Mouse (Mus musculus): ENCODE measurements at regions not wholly inside any gene's neighbourhood (a gene's known extent, or its start where the extent isn't known, plus 50 kb on each side); places are given as distances from the start of the nearest gene placed in this dataset.

GRCm38 (mm10) chr17:45822427-45822826 is 88.8 kb upstream of the 1600014C23Rik start:
- DNase-seq (ENCODE audit: low read depth) = no peak

GRCm38 (mm10) chr17:45821356-45821755 is 87.7 kb upstream of the 1600014C23Rik start:
- no peak for DNase-seq (ENCODE audit: low read depth)

GRCm38 (mm10) chr17:45819143-45819542 is 85.5 kb upstream of the 1600014C23Rik start:
- no peak for DNase-seq (ENCODE audit: low read depth)

GRCm38 (mm10) chr17:45816566-45816965 is 82.9 kb upstream of the 1600014C23Rik start:
- DNase-seq (ENCODE audit: low read depth) = no peak

- DNase-seq (ENCODE audit: low read depth) = peak; percentile 78
Measured at GRCm38 (mm10) chr17:45815833-45816232, 82.2 kb upstream of the 1600014C23Rik start.

GRCm38 (mm10) chr17:45815341-45815740 is 81.7 kb upstream of the 1600014C23Rik start:
- DNase-seq (ENCODE audit: low read depth) = peak; percentile 83

- no peak for DNase-seq (ENCODE audit: low read depth)
Measured at GRCm38 (mm10) chr17:45814586-45814985, 80.9 kb upstream of the 1600014C23Rik start.

GRCm38 (mm10) chr17:45813956-45814355 is 80.3 kb upstream of the 1600014C23Rik start:
- no peak for DNase-seq (ENCODE audit: low read depth)

GRCm38 (mm10) chr17:45812289-45812955 is 78.8 kb upstream of the 1600014C23Rik start:
- DNase-seq (ENCODE audit: low read depth) = no peak

GRCm38 (mm10) chr17:45811632-45812221 is 78.1 kb upstream of the 1600014C23Rik start:
- no peak for DNase-seq (ENCODE audit: low read depth)

- no peak for DNase-seq (ENCODE audit: low read depth)
Measured at GRCm38 (mm10) chr17:45809728-45810127, 76.1 kb upstream of the 1600014C23Rik start.

- no peak for DNase-seq (ENCODE audit: low read depth)
Measured at GRCm38 (mm10) chr17:45808374-45808773, 74.7 kb upstream of the 1600014C23Rik start.

GRCm38 (mm10) chr17:45807452-45807851 is 73.8 kb upstream of the 1600014C23Rik start:
- peak; percentile 62 for DNase-seq (ENCODE audit: low read depth)

- no peak for DNase-seq (ENCODE audit: low read depth)
Measured at GRCm38 (mm10) chr17:45806831-45807230, 73.2 kb upstream of the 1600014C23Rik start.

- DNase-seq (ENCODE audit: low read depth) = no peak
Measured at GRCm38 (mm10) chr17:45806430-45806829, 72.8 kb upstream of the 1600014C23Rik start.

GRCm38 (mm10) chr17:45805471-45806082 is 71.9 kb upstream of the 1600014C23Rik start:
- DNase-seq (ENCODE audit: low read depth) = no peak

- no peak for DNase-seq (ENCODE audit: low read depth)
Measured at GRCm38 (mm10) chr17:45803331-45803730, 69.7 kb upstream of the 1600014C23Rik start.

- no peak for DNase-seq (ENCODE audit: low read depth)
Measured at GRCm38 (mm10) chr17:45802439-45802838, 68.8 kb upstream of the 1600014C23Rik start.

GRCm38 (mm10) chr17:45799725-45800124 is 66.1 kb upstream of the 1600014C23Rik start:
- no peak for DNase-seq (ENCODE audit: low read depth)

- DNase-seq (ENCODE audit: low read depth) = peak; percentile 32
Measured at GRCm38 (mm10) chr17:45798996-45799395, 65.4 kb upstream of the 1600014C23Rik start.

GRCm38 (mm10) chr17:45798456-45798855 is 64.8 kb upstream of the 1600014C23Rik start:
- DNase-seq (ENCODE audit: low read depth) = peak; percentile 51

GRCm38 (mm10) chr17:45797121-45797520 is 63.5 kb upstream of the 1600014C23Rik start:
- DNase-seq (ENCODE audit: low read depth) = no peak

GRCm38 (mm10) chr17:45794926-45795325 is 61.3 kb upstream of the 1600014C23Rik start:
- no peak for DNase-seq (ENCODE audit: low read depth)
